Mouse (Mus musculus) central nervous system, embryonic 14 days (tissue): ENCODE data around the gene Cmtm7. TPM values are rescaled to one million over a fixed set of nuclear protein-coding genes. Genes with fewer than 3 reads are reported as not detected.

ENCODE experiments used
- polyA plus RNA-seq: library from polyadenylated mRNA; depleted of rRNA; stranded (reverse); fragments of >200 nt; gene quantifications from 2 replicates; pipeline ENCODE4 v1.2.3, GENCODE M21; 2012; rRNA removed

The Cmtm7 gene
- polyA plus RNA-seq, result 21.4 and 29.9 TPM in 2 replicates

GRCm38 (mm10) chr9:114781526-114782212, at the start of gene Cmtm7:
Cmtm7 (minus strand) TSS chr9:114781856.

DNA sequence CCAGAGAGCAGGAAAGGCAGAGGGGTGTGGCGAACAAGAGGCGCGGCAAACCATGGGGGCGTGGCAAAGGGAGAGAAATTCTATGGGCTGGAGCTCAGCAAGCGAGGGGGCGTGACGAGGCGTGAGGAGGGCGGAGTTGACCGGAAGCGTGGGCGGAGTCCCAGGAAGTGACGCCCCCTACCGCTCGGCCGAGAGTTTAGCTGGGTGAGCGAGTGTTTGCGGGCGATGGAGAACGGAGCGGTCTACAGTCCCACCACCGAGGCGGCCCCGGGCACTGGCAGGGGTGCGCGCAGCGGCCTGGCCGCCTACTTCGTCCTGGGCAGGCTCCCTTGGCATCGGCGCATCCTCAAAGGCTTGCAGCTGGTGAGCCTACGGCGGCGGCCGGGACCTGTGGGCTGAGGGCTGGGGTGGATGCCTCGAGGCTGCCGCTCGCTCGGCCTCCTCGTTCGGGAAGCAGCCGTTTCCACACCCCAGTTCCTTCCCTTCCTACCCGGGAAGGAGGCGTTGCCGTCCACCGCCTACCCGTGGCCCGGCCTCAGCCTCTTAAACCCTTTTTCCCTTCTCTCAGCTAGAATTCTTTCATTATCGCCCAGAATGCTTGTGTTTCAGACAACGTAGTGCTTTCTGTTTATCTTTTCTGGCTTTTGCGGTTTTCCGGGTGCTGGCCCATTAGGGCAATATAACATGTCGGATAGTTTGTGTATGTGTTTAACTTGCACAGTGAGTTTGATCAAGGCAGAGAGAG, 50.5 kb downstream of the Cmtm7 start, which contains the start of gene Cmtm6:
TSS of gene Cmtm6 (plus strand) at position 106 of the 745 bp plus-strand sequence.

Other genes starting within 250 kb of the Cmtm7 start
- 0.16 and 0.30 TPM in 2 replicates for gene Trim71, start 217.5 kb downstream of the Cmtm7 start, polyA plus RNA-seq
- gene Cnot10, start 141.7 kb downstream of the Cmtm7 start, polyA plus RNA-seq, result 73.7 and 78.1 TPM in 2 replicates
- 71.6 and 71.9 TPM in 2 replicates for gene Dync1li1, start 93.1 kb downstream of the Cmtm7 start, polyA plus RNA-seq
- gene Cmtm6, start 50.7 kb downstream of the Cmtm7 start, polyA plus RNA-seq, result 15.3 and 15.7 TPM in 2 replicates
- gene Cmtm8, start 62.3 kb upstream of the Cmtm7 start, polyA plus RNA-seq, result 7.7 and 9.0 TPM in 2 replicates
- 25.0 and 26.0 TPM in 2 replicates for gene Gpd1l, start 152.1 kb upstream of the Cmtm7 start, polyA plus RNA-seq
- 6.5 and 7.5 TPM in 2 replicates for gene Osbpl10, start 196.7 kb upstream of the Cmtm7 start, polyA plus RNA-seq
- 33.7 and 44.0 TPM in 2 replicates for gene Rps27rt, start 200.9 kb upstream of the Cmtm7 start, polyA plus RNA-seq